Mouse (Mus musculus) neural tube, embryonic 15.5 days (tissue): ENCODE measurements around the gene Cxcr2. TPM values are rescaled to one million over a fixed set of nuclear protein-coding genes. Genes with fewer than 3 reads are reported as not detected.
A peak's percentile ranks its signal among the peaks of the same experiment; 100 is the strongest.

Experiments
- ATAC-seq: fragments of 200-750 bp; cut with Nextera tagmentation; 2 replicates; pipeline ENCODE4 v1.8.0; 2017; ENCODE audit warnings: mild to moderate bottlenecking, moderate TSS enrichment, moderate library complexity; ENCODE audit not compliant: low FRiP score
- H3K27ac ChIP-seq: fragments of 300-500 bp; sonication (generic); replicated peaks from 2 replicates; pipeline ENCODE4 v1.5.1; 2015; ENCODE audit warnings: mild to moderate bottlenecking, inconsistent platforms
- H3K27me3 ChIP-seq: fragments of 300-500 bp; sonication (generic); replicated peaks from 2 replicates; pipeline ENCODE4 v1.6.1; 2015; ENCODE audit warnings: inconsistent platforms
- H3K36me3 ChIP-seq: fragments of 300-500 bp; sonication (generic); 2 replicates; pipeline ENCODE4 v1.6.1; 2015; ENCODE audit warnings: inconsistent platforms
- H3K4me1 ChIP-seq: fragments of 300-500 bp; sonication (generic); 2 replicates; pipeline ENCODE4 v1.6.1; 2015; ENCODE audit warnings: inconsistent platforms
- H3K4me2 ChIP-seq: fragments of 300-500 bp; sonication (generic); 2 replicates; pipeline ENCODE4 v1.6.1; 2015; ENCODE audit warnings: inconsistent platforms, mild to moderate bottlenecking, moderate library complexity
- H3K4me3 ChIP-seq: fragments of 300-500 bp; sonication (generic); replicated peaks from 2 replicates; pipeline ENCODE4 v1.5.1; 2015; ENCODE audit warnings: mild to moderate bottlenecking, inconsistent platforms
- H3K9ac ChIP-seq: fragments of 300-500 bp; sonication (generic); replicated peaks from 2 replicates; pipeline ENCODE4 v1.6.1; 2015; ENCODE audit warnings: mild to moderate bottlenecking, inconsistent platforms
- H3K9me3 ChIP-seq: fragments of 300-500 bp; sonication (generic); replicated peaks from 2 replicates; pipeline ENCODE4 v1.6.1; 2016; ENCODE audit warnings: inconsistent platforms
- WGBS: fragments of 180-500 bp; shearing (Covaris S2); methylation state at CpG from one replicate; pipeline ENCODE4 v1.1.7; 2015; ENCODE audit warnings: mixed read lengths; 5-methylcytosine and 5-hydroxymethylcytosine counted together
- polyA plus RNA-seq: library from polyadenylated mRNA; unstranded; fragments of >200 nt; fragmentation: Nextera tagmentation; extraction: Ambion mirVana; gene quantifications from 2 replicates; pipeline ENCODE4 v1.2.1, GENCODE M21; 2015

The Cxcr2 gene
- 0.05 and 0.13 TPM in 2 replicates for polyA plus RNA-seq

GRCm38 (mm10) chr1:74153461-74154184 is at the start of gene Cxcr2:
Cxcr2 (plus strand) TSS chr1:74153989.
- H3K4me2 ChIP-seq = no peak within 1 kb of the TSS
- no peaks in the 10 kb centered on the region for H3K9me3 ChIP-seq
- H3K27me3 ChIP-seq = no peaks in the 10 kb centered on the region
- H3K4me1 ChIP-seq = no peaks in the 10 kb centered on the region
- no peak within 1 kb of the TSS for H3K27ac ChIP-seq
- no peaks in the 10 kb centered on the region for H3K36me3 ChIP-seq
- 82% methylated on average over 8 of the region's 8 CpGs for WGBS
- ATAC-seq = no peak
- H3K9ac ChIP-seq = no peak within 1 kb of the TSS
- H3K4me3 ChIP-seq = no peak within 1 kb of the TSS

- 71% methylated on average over 4 of the region's 4 CpGs for WGBS
- Histone ChIP-seq H3K9me3 (no peaks in the 10 kb centered on the region), H3K36me3 (no peaks in the 10 kb centered on the region), H3K4me1 (peaks cover 32% of the 10 kb centered on the region), H3K4me2 (no peak overlapping the region), H3K4me3 (no peak overlapping the region), H3K9ac (no peak overlapping the region), H3K27ac (no peak overlapping the region), H3K27me3 (no peaks in the 10 kb centered on the region; the same call in 1 of the 2 replicates)
- ATAC-seq = no peak
Observed at GRCm38 (mm10) chr1:74105660-74106059, 48.1 kb upstream of the Cxcr2 start.

GRCm38 (mm10) chr1:74106214-74106613 is 47.6 kb upstream of the Cxcr2 start:
- Histone ChIP-seq H3K36me3 (no peaks in the 10 kb centered on the region), H3K27ac (no peak overlapping the region), H3K9ac (no peak overlapping the region), H3K27me3 (no peaks in the 10 kb centered on the region), H3K4me2 (no peak overlapping the region), H3K4me1 (peaks cover 38% of the 10 kb centered on the region), H3K4me3 (no peak overlapping the region), H3K9me3 (no peaks in the 10 kb centered on the region)
- 83% methylated on average over 6 of the region's 6 CpGs for WGBS
- ATAC-seq = no peak

- no peak for ATAC-seq
- Histone ChIP-seq H3K4me1 (peaks cover 45% of the 10 kb centered on the region), H3K4me2 (no peak overlapping the region), H3K4me3 (no peak overlapping the region), H3K9ac (no peak overlapping the region), H3K27me3 (no peaks in the 10 kb centered on the region), H3K27ac (no peak overlapping the region), H3K36me3 (no peaks in the 10 kb centered on the region), H3K9me3 (no peaks in the 10 kb centered on the region)
- WGBS = 65% methylated on average over 5 of the region's 5 CpGs
Observed at GRCm38 (mm10) chr1:74107931-74108618, 45.7 kb upstream of the Cxcr2 start.

GRCm38 (mm10) chr1:74109670-74110069 is 44.1 kb upstream of the Cxcr2 start:
- Histone ChIP-seq H3K4me1 (peaks cover 35% of the 10 kb centered on the region), H3K36me3 (no peaks in the 10 kb centered on the region), H3K9me3 (no peaks in the 10 kb centered on the region), H3K4me2 (no peak overlapping the region), H3K27ac (no peak overlapping the region), H3K4me3 (no peak overlapping the region), H3K27me3 (no peaks in the 10 kb centered on the region), H3K9ac (no peak overlapping the region)
- no peak for ATAC-seq
- 56% methylated on average over 2 of the region's 2 CpGs for WGBS

GRCm38 (mm10) chr1:74110932-74111695 is 42.7 kb upstream of the Cxcr2 start:
- WGBS = 9% methylated on average over 8 of the region's 8 CpGs
- no peak overlapping the region for H3K9ac ChIP-seq
- H3K4me2 ChIP-seq = no peak overlapping the region
- ATAC-seq = peak; percentile 76
- H3K4me1 ChIP-seq = peaks cover 29% of the 10 kb centered on the region
- H3K36me3 ChIP-seq = no peaks in the 10 kb centered on the region
- no peaks in the 10 kb centered on the region for H3K27me3 ChIP-seq
- peak overlapping the region; percentile 67 for H3K27ac ChIP-seq
- H3K4me3 ChIP-seq = no peak overlapping the region
- no peaks in the 10 kb centered on the region for H3K9me3 ChIP-seq

- Histone ChIP-seq H3K9ac (no peak overlapping the region), H3K36me3 (no peaks in the 10 kb centered on the region), H3K27ac (peak overlapping the region; percentile 67), H3K4me2 (no peak overlapping the region), H3K4me3 (no peak overlapping the region), H3K4me1 (peaks cover 29% of the 10 kb centered on the region), H3K27me3 (no peaks in the 10 kb centered on the region), H3K9me3 (no peaks in the 10 kb centered on the region)
- ATAC-seq = no peak; the same call in none of the 2 replicates
- WGBS = 18% methylated on average over 6 of the region's 6 CpGs
Observed at GRCm38 (mm10) chr1:74111696-74112030, 42.1 kb upstream of the Cxcr2 start.

GRCm38 (mm10) chr1:74113071-74113470 is 40.7 kb upstream of the Cxcr2 start:
- H3K27me3 ChIP-seq = no peaks in the 10 kb centered on the region
- no peak overlapping the region for H3K9ac ChIP-seq
- 55% methylated on average over 3 of the region's 3 CpGs for WGBS
- ATAC-seq = no peak
- H3K4me1 ChIP-seq = peaks cover 29% of the 10 kb centered on the region
- H3K27ac ChIP-seq = no peak overlapping the region
- H3K9me3 ChIP-seq = no peaks in the 10 kb centered on the region
- no peaks in the 10 kb centered on the region for H3K36me3 ChIP-seq
- H3K4me3 ChIP-seq = no peak overlapping the region
- H3K4me2 ChIP-seq = no peak overlapping the region

GRCm38 (mm10) chr1:74117876-74118275 is 35.9 kb upstream of the Cxcr2 start:
- Histone ChIP-seq H3K36me3 (no peaks in the 10 kb centered on the region), H3K4me1 (peaks cover 22% of the 10 kb centered on the region)
- WGBS = 88% methylated on average over 6 of the region's 6 CpGs

GRCm38 (mm10) chr1:74119115-74119514 is 34.7 kb upstream of the Cxcr2 start:
- no peak overlapping the region for H3K27ac ChIP-seq
- ATAC-seq = peak; percentile 30; the same call in 1 of the 2 replicates
- WGBS = 77% methylated on average over 1 of the region's 1 CpGs

More at GRCm38 (mm10) chr1:74117876-74118275, 35.9 kb upstream of the Cxcr2 start:
- Histone ChIP-seq H3K9ac (no peak overlapping the region), H3K4me3 (no peak overlapping the region), H3K27ac (no peak overlapping the region), H3K9me3 (no peaks in the 10 kb centered on the region), H3K27me3 (peaks cover 5% of the 10 kb centered on the region), H3K4me2 (no peak overlapping the region)
- no peak for ATAC-seq

GRCm38 (mm10) chr1:74121138-74121537 is 32.7 kb upstream of the Cxcr2 start:
- no peak overlapping the region for H3K4me2 ChIP-seq
- H3K36me3 ChIP-seq = no peaks in the 10 kb centered on the region
- no peak overlapping the region for H3K9ac ChIP-seq
- WGBS = 86% methylated on average over 7 of the region's 7 CpGs
- peaks cover 27% of the 10 kb centered on the region for H3K4me1 ChIP-seq
- H3K27me3 ChIP-seq = peaks cover 24% of the 10 kb centered on the region
- no peak for ATAC-seq
- H3K9me3 ChIP-seq = no peaks in the 10 kb centered on the region
- no peak overlapping the region for H3K27ac ChIP-seq
- H3K4me3 ChIP-seq = no peak overlapping the region

More at GRCm38 (mm10) chr1:74119115-74119514, 34.7 kb upstream of the Cxcr2 start:
- Histone ChIP-seq H3K9ac (no peak overlapping the region), H3K4me3 (no peak overlapping the region), H3K4me2 (no peak overlapping the region), H3K9me3 (no peaks in the 10 kb centered on the region), H3K27me3 (peaks cover 16% of the 10 kb centered on the region), H3K36me3 (no peaks in the 10 kb centered on the region), H3K4me1 (peaks cover 15% of the 10 kb centered on the region)
